Mouse (Mus musculus): ENCODE data around the gene Akr1c21.
"Not testable (repeated sequence)": the region's sequence is repeated elsewhere in the genome, so short reads cannot be mapped to it uniquely, and the experiment has no call there.

The Akr1c21 gene

GRCm38 (mm10) chr13:4573871-4574270 lies at the start of gene Akr1c21:
Gene Akr1c21, plus strand, starts transcription at chr13:4574075.
- no peak for ATAC-seq (ENCODE audit: low TSS enrichment)

DNA sequence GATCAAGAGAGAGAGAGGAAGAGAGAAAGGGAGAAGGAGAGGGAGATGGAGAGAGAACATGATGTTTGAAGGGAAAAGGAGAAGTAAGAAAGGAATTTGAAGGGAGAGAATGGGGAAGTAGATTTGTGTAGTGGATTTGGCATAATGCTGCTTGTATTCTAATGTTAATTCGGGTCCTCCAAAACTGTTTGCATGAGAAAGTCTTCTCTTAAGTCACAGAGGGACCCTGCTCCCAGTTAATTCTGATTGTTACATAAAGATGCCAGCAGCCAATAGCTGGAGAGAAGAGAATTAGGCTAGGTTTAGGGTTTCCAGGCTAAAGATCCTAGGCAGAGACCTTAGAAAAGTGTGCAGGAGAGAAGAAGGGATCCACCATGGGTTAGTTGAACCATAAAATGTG lies 14.7 kb upstream of the Akr1c21 start:
- no peak for ATAC-seq (ENCODE audit: low TSS enrichment)

DNA sequence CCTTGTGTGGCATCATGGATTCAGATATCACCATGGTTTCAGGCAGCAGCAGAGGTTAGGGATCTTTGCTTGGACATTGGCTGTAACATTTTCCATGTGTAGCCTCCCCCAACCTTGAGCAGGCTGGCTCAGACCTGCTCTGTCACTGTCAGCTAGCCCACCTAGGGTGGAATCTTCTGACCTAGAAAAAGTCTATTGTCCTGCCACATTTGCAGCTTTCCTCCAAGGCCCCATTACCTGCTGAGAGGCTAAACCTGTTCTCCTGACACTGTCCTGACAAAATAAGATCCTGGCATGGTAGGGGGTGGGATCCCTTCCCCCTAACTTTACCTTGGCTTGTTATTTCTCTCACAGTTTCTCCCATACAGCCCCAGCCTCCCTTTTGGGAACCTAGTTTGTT lies 13.4 kb upstream of the Akr1c21 start:
- ATAC-seq (ENCODE audit: low TSS enrichment): no peak

DNA sequence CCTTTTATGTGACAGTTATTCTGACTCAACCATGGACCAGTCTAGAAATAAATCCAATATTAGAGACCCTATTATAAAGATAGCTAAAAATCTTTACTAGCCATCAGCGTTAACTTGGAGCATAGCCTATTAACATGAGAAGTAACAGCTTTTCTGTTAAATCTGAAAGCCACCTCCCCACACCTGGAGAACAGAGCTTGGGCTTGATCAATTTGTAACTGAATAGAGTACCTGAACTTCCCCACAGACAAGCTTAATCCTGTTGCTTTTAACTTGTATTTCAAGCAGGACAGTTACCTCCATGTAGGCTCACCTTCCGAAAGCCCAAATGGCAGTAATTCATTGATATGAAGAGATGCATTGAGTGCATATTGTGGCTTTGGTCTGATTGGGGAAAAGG lies 7.9 kb upstream of the Akr1c21 start:
- ATAC-seq (ENCODE audit: low TSS enrichment): no peak

- no peak for ATAC-seq (ENCODE audit: low TSS enrichment)
Observed at GRCm38 (mm10) chr13:4576921-4577320, 3.0 kb downstream of the Akr1c21 start.

DNA sequence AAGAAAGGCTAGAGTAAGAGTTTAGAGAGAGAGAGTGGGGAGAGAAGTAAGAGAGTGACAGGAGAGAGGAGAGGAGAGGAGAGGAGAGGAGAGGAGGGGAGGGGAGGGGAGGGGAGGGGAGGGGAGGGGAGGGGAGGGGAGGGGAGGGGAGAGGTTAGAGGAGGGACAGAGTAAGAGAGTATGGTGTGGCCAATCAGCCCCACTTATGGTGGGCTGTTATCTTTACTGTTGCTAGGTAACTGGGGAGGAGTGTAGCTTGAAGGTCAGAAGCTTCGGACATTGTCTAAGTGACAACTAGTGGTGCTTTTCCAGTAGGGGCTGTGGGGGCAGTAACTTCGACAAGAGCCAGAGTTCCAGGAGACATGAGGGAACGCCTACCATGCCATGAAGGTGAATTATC lies 29.6 kb downstream of the Akr1c21 start:
- not testable (repeated sequence) for ATAC-seq (ENCODE audit: low TSS enrichment)

- no peak for ATAC-seq (ENCODE audit: low TSS enrichment)
Observed at GRCm38 (mm10) chr13:4606821-4607220, 32.9 kb downstream of the Akr1c21 start.

DNA sequence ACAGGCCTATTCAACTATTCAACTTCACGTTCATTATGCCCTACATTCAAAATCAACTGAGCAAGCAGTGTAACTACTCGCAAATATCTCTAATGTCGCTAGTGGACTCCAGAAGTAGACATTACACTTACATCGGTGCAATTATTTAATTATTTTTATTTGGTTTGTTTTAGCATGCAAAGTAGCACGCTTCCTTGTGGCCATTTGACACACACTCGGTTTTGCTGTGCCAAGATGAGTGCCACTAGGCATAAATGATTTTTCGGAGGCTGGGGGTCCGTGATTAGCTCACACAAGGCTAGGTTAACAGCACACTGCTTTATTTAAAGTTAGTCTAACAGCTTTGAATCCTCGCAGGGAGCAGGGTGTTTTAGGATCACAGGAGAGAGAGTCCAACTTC lies 34.7 kb downstream of the Akr1c21 start:
- ATAC-seq (ENCODE audit: low TSS enrichment): peak; percentile 32

DNA sequence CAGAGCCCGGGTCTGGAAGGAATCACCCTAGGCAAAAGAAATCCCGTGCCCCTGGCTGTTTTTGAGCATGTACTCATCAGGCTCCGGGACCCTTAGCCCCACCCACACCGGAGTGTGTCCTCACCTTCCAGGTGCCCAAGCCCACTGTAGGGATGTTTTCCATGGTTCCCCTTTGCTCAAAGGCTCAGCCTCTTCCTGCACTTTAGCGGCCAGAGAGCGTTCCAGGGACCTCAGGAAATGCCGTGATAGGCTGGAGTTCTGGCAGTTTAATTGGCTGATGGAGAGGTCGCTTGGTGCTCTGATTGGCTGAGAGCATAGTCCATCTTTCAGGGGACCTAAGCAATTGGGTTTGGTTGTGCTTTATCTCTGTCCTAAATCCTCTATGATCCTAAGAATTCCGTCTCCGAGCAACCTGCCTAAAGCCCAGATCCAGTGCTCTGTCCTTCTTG lies 35.1 kb downstream of the Akr1c21 start, which contains the start of gene Akr1e1:
TSS of gene Akr1e1 (minus strand) at position 214 of the 449 bp plus-strand sequence.
- peak; percentile 100 for ATAC-seq (ENCODE audit: low TSS enrichment)

GRCm38 (mm10) chr13:4610902-4611301 lies 37.0 kb downstream of the Akr1c21 start:
- no peak for ATAC-seq (ENCODE audit: low TSS enrichment)
